Mouse (Mus musculus) limb, embryonic 12.5 days (tissue): ENCODE measurements around the gene Cdk5rap2. TPM values are rescaled to one million over a fixed set of nuclear protein-coding genes. Genes with fewer than 3 reads are reported as not detected.

Source experiments
- ATAC-seq: fragments of 200-750 bp; cut with Nextera tagmentation; 2 replicates; pipeline ENCODE4 v1.8.0; 2017; ENCODE audit warnings: low read depth, moderate TSS enrichment; ENCODE audit not compliant: insufficient number of reproducible peaks, insufficient read depth, low FRiP score, low TSS enrichment
- H3K27ac ChIP-seq: fragments of 300-500 bp; sonication (generic); 2 replicates; pipeline ENCODE4 v1.5.1; 2016; ENCODE audit warnings: mild to moderate bottlenecking, moderate library complexity
- H3K27me3 ChIP-seq: fragments of 300-500 bp; sonication (generic); 2 replicates; pipeline ENCODE4 v1.6.1; 2016; ENCODE audit warnings: mild to moderate bottlenecking, moderate library complexity
- H3K36me3 ChIP-seq: fragments of 300-500 bp; sonication (generic); 2 replicates; pipeline ENCODE4 v1.6.1; 2016; ENCODE audit warnings: mild to moderate bottlenecking, moderate library complexity
- H3K4me1 ChIP-seq: fragments of 300-500 bp; sonication (generic); replicated peaks from 2 replicates; pipeline ENCODE4 v1.6.1; 2016
- H3K4me2 ChIP-seq: fragments of 300-500 bp; sonication (generic); 2 replicates; pipeline ENCODE4 v1.6.1; 2016; ENCODE audit warnings: mild to moderate bottlenecking, moderate library complexity
- H3K4me3 ChIP-seq: fragments of 300-500 bp; sonication (generic); replicated peaks from 2 replicates; pipeline ENCODE4 v1.5.1; 2016; ENCODE audit warnings: mild to moderate bottlenecking
- H3K9ac ChIP-seq: fragments of 300-500 bp; sonication (generic); replicated peaks from 2 replicates; pipeline ENCODE4 v1.6.1; 2016; ENCODE audit warnings: mild to moderate bottlenecking, moderate library complexity
- H3K9me3 ChIP-seq: fragments of 300-500 bp; sonication (generic); 2 replicates; pipeline ENCODE4 v1.6.1; 2016; ENCODE audit warnings: mild to moderate bottlenecking, moderate library complexity
- WGBS: fragments of 180-500 bp; shearing (Covaris S2); methylation state at CpG from one replicate; pipeline ENCODE4 v1.1.7; 2016; 5-methylcytosine and 5-hydroxymethylcytosine counted together
- polyA plus RNA-seq: library from polyadenylated mRNA; unstranded; fragments of >200 nt; fragmentation: Nextera tagmentation; extraction: Ambion mirVana; gene quantifications from 2 replicates; pipeline ENCODE4 v1.2.1, GENCODE M21; 2016

Gene Cdk5rap2
- polyA plus RNA-seq, result 33.7 and 34.4 TPM in 2 replicates

DNA sequence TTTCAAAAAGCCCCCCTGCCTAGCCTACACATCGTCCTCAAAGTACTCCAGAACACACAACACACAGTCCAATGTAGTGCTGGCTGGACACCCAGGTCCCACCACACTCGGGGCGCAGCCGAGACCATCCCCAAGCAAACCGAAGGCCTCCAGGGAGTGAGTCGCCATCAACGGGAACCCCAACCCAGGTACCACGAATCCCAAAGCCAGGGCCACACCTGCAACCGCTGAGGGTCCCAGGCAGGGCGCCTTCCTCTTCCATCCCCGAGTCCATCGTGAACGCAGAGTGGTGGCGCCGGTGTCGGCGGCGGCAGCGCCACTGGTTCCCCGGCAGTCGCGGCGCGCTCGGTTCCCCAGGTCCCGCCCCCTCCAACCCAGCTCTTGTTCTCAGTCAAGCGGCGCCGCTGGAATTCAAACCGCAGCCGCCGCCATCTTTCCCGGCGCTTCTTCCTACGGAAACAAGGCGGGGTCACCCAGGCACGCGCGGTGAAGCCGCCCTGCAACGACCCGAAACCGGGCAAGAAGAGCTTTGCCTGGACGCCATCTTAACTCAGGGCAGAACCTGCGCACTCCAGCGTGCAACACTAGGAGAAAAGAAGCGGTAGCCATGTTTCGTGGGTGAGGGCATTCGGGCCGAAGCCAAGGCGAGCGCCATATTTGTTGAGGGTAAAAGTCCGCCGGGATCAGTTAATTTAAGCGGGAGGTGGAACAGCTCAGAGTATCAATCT lies at the start of gene Cdk5rap2:
TSS of gene Cdk5rap2 (minus strand) at position 450 of the 728 bp plus-strand sequence.
- peak within 1 kb of the TSS; percentile 89 for H3K27ac ChIP-seq
- ATAC-seq, result peak; percentile 98
- H3K9me3 ChIP-seq, result no peaks in the 10 kb centered on the region
- peak within 1 kb of the TSS; percentile 84 for H3K9ac ChIP-seq
- no peaks in the 10 kb centered on the region for H3K27me3 ChIP-seq
- peak within 1 kb of the TSS; percentile 52 for H3K4me2 ChIP-seq
- peaks cover 36% of the 10 kb centered on the region for H3K4me1 ChIP-seq
- H3K36me3 ChIP-seq, result 0 out of 2 replicates have a peak, but pooled peaks cover 2% of the 10 kb centered on the region
- WGBS, result under 1% methylated on average over 55 of the region's 55 CpGs
- peak within 1 kb of the TSS; percentile 75 for H3K4me3 ChIP-seq

DNA sequence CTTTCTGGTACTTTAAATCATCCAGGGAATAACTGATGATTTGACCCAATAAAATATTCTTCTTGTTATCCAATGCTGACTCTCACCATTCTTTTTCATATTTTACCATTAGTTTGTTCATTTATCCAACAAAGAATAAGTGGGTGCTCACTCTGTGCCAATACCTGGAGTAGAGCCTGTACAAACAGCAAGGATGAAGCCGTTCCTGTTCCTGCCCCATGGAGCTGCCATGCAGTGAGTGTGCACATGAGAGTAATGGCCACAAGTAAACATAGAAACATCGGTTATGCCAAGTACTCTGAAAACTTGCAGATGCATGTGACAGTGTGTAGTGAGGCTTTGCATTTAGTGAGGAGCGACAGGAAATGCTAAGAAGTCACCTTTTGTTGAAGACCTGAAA lies 41.9 kb upstream of the Cdk5rap2 start:
- H3K27me3 ChIP-seq, result no peaks in the 10 kb centered on the region
- H3K9me3 ChIP-seq, result no peaks in the 10 kb centered on the region
- H3K4me3 ChIP-seq, result no peak overlapping the region
- H3K27ac ChIP-seq, result no peak overlapping the region
- no peaks in the 10 kb centered on the region for H3K4me1 ChIP-seq
- no peak for ATAC-seq
- WGBS, result 89% methylated on average over 3 of the region's 3 CpGs
- H3K36me3 ChIP-seq, result 0 out of 2 replicates have a peak, but pooled peaks cover 5% of the 10 kb centered on the region
- no peak overlapping the region for H3K9ac ChIP-seq
- no peak overlapping the region for H3K4me2 ChIP-seq

DNA sequence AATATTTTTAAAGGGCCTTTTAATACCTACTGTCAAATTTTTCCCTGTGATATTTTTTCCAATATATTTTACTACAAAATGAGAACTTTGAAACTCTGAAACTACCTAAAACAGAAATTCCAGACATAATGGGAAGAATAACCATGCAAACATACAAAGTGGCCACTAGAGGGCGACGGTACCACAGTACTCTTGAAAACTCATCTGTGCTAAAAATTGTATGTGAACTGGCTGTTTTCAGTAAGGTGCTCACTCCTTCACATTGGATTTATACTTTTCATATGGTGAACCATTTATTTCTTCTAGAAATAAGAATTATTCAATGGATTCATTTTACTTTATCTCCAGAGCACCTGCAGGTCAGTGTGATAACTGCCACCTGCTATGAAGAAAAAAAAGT lies 41.5 kb upstream of the Cdk5rap2 start:
- WGBS, result 0% methylated on average over 2 of the region's 2 CpGs
- no peaks in the 10 kb centered on the region for H3K4me1 ChIP-seq
- H3K36me3 ChIP-seq, result 0 out of 2 replicates have a peak, but pooled peaks cover 5% of the 10 kb centered on the region
- ATAC-seq, result no peak
- no peak overlapping the region for H3K27ac ChIP-seq
- no peaks in the 10 kb centered on the region for H3K27me3 ChIP-seq
- no peak overlapping the region for H3K4me3 ChIP-seq
- no peaks in the 10 kb centered on the region for H3K9me3 ChIP-seq
- H3K9ac ChIP-seq, result no peak overlapping the region
- H3K4me2 ChIP-seq, result no peak overlapping the region

DNA sequence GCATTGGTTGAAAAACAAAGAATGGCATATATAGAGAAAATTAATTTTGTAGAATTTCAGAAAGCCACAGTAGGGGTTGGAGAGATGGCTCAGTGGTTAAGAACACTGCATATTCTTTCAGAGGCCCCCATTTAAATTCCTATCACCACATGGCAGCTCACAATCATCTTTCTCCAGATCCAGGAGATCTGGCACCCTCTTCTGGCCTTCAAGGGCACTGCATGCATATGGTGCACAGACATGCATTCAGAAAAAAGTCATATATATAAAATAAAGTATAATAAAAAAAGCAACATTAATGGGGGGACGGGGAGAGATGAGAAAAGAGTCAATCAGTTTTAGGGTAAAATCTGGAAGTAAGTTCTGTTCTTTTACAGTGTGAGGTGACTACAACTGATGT lies 39.4 kb upstream of the Cdk5rap2 start:
- 0 out of 2 replicates have a peak, but pooled peaks cover 2% of the 10 kb centered on the region for H3K36me3 ChIP-seq
- H3K4me1 ChIP-seq, result no peaks in the 10 kb centered on the region
- WGBS, result 87% methylated on average over 1 of the region's 1 CpGs
- no peak overlapping the region for H3K27ac ChIP-seq
- no peak overlapping the region for H3K4me3 ChIP-seq
- no peak overlapping the region for H3K9ac ChIP-seq
- no peak for ATAC-seq
- H3K27me3 ChIP-seq, result no peaks in the 10 kb centered on the region
- H3K4me2 ChIP-seq, result no peak overlapping the region
- no peaks in the 10 kb centered on the region for H3K9me3 ChIP-seq

DNA sequence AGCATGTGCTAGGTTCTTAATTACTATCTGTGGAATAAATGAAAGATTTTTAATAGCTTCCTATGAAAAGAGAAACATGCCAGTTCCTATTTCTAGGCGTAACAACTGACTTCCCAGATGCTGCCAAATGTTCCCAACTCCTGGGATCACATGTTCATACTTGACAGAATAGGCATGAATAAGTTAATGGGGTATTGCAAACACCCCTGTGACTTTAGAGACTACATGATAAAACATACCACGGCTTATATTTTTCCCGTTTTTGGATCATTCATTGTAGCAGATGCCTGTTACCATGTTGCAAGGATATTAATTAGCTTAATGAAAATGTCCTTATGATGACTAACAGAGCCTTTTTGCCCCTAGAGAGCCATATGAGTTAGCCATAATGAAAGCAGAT lies 36.5 kb upstream of the Cdk5rap2 start:
- no peak overlapping the region for H3K4me3 ChIP-seq
- H3K27me3 ChIP-seq, result no peaks in the 10 kb centered on the region
- no peak overlapping the region for H3K27ac ChIP-seq
- no peaks in the 10 kb centered on the region for H3K36me3 ChIP-seq
- H3K4me1 ChIP-seq, result no peaks in the 10 kb centered on the region
- ATAC-seq, result no peak
- H3K9ac ChIP-seq, result no peak overlapping the region
- WGBS, result 72% methylated on average over 3 of the region's 3 CpGs
- no peaks in the 10 kb centered on the region for H3K9me3 ChIP-seq
- no peak overlapping the region for H3K4me2 ChIP-seq

DNA sequence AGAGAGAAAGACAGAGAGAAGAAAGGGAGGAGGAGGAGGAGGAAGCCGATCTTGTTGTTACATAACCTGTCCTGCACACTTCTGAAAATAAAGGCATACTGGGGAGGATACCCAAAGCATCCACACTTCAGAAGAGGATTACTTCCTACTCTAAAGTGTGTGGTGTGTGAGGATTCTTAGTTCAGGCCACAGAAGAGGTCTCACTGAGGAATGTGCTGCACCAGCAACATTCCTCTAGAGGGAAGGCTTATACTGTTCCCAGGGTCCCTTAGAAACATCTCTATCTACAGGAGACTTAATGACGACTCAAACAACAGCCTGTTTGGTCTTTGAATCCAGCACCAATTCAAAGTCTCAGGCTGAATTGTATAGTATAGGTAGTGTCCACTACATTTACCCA lies 10.0 kb upstream of the Cdk5rap2 start:
- 68% methylated on average over 2 of the region's 2 CpGs for WGBS
- Histone ChIP-seq H3K27ac (no peak overlapping the region), H3K4me2 (no peak overlapping the region), H3K9me3 (no peaks in the 10 kb centered on the region), H3K4me1 (no peaks in the 10 kb centered on the region), H3K4me3 (no peak overlapping the region), H3K9ac (no peak overlapping the region), H3K36me3 (no peaks in the 10 kb centered on the region), H3K27me3 (no peaks in the 10 kb centered on the region)
- no peak for ATAC-seq

DNA sequence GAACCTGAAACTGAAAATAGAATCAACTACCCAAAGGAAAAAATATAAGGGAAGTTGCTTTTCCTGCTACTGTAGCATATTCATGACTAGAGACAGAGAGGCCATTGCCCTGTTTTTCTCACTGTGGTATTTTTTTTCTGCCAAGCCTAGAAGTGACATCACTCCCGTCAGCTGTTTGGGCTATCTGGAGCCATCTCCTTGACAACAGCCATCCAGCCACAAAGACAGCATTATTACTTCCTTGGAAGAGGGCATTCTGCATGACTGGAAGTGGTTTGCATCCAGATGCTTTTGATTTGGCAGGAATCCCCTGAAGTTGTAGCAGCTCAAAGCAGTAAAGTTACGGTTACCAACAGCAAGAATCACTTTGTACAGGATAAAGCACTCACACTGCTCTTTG lies 1.9 kb upstream of the Cdk5rap2 start:
- no peak overlapping the region for H3K4me2 ChIP-seq
- no peaks in the 10 kb centered on the region for H3K36me3 ChIP-seq
- H3K27ac ChIP-seq, result no peak overlapping the region
- no peaks in the 10 kb centered on the region for H3K9me3 ChIP-seq
- no peaks in the 10 kb centered on the region for H3K27me3 ChIP-seq
- ATAC-seq, result no peak
- H3K4me3 ChIP-seq, result no peak overlapping the region
- H3K4me1 ChIP-seq, result peaks cover 31% of the 10 kb centered on the region
- WGBS, result 30% methylated on average over 2 of the region's 2 CpGs
- H3K9ac ChIP-seq, result no peak overlapping the region

DNA sequence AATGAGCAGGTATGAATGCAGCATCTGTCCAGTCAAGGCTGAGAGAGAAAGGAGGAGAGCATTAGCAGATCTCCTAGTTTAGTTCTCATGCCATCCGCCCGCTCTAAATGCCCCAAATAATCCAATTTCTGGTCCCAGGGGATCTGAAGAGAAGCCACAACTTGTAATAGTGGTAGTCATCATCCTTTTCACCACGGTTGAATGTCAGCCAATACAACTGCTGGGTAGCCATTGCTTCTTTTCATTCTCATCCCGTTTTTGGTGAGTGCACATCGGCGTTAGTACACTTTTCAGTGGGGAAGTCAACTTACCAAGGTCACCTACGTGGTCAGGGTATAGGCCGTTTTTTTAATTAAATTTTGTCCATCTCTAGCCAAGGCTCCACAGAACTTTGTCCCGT lies 787 bp downstream of the Cdk5rap2 start:
- peak overlapping the region; percentile 84 for H3K9ac ChIP-seq
- H3K4me3 ChIP-seq, result peak overlapping the region; percentile 75
- 27% methylated on average over 9 of the region's 9 CpGs for WGBS
- peaks cover 36% of the 10 kb centered on the region for H3K4me1 ChIP-seq
- H3K4me2 ChIP-seq, result peak overlapping the region; percentile 52
- no peak for ATAC-seq
- 0 out of 2 replicates have a peak, but pooled peaks cover 4% of the 10 kb centered on the region for H3K36me3 ChIP-seq
- H3K27me3 ChIP-seq, result no peaks in the 10 kb centered on the region
- no peaks in the 10 kb centered on the region for H3K9me3 ChIP-seq
- H3K27ac ChIP-seq, result no peak overlapping the region

DNA sequence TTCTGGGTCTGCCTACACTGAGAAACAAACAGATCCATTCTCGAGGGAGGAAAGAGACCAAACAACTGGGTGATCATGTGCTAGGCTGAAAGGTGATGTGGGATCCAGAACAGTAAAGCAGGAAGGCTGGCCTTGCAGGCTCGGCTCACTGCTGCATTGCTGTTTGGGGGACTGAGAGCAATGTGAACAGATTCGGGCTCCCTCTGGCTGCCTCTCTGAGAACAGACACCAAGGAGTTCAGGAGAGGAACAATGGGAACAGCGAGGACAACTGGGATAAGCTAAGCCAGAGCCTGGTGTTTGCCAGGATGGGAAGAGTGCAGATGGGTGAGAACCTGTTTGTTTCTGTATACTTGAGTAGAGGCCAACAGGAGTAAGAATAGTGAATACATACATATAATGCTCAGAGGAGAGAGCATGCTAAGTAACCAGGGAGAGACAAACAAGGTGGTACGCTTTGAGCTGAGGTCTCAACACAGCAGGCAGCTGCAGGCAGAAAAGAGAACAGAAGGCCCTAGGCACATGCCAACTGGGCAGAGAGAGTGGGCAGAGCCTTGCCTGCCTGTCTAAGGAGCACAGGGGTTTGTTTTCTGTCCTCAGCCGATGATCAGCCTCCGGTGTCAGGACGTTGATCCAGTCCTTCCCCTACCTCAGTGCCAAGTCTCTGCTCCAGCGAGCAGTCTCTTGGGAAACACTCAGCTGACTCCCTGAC lies 8.0 kb downstream of the Cdk5rap2 start:
- Histone ChIP-seq H3K9me3 (no peaks in the 10 kb centered on the region), H3K4me1 (0 out of 2 replicates have a peak, but pooled peaks cover 7% of the 10 kb centered on the region), H3K9ac (no peak overlapping the region), H3K4me3 (no peak overlapping the region), H3K27me3 (no peaks in the 10 kb centered on the region), H3K27ac (no peak overlapping the region), H3K4me2 (no peak overlapping the region), H3K36me3 (peaks cover 59% of the 10 kb centered on the region)
- 81% methylated on average over 9 of the region's 9 CpGs for WGBS
- ATAC-seq, result no peak

DNA sequence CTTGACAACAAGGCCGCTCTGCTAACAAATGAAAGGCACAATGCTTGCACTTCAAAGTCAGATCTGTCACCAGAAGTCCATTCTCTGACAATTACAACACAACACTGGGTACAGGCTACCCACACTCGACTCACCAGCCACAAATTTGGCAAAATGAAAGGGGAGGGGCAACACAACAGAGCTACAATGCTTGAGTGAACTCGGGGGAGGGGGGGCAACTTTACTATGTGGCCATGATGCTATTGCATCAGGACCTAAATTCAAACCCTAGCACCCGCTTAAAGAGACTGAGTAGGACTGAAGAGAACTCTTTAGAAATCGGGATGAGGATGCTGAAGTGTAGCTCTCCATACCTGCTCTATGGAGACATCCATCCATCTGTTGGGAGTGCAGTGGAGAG lies 10.8 kb downstream of the Cdk5rap2 start:
- Histone ChIP-seq H3K4me2 (no peak overlapping the region), H3K36me3 (peaks cover 54% of the 10 kb centered on the region), H3K27me3 (no peaks in the 10 kb centered on the region), H3K9me3 (no peaks in the 10 kb centered on the region), H3K4me1 (peaks cover 11% of the 10 kb centered on the region; the same call in 1 of the 2 replicates), H3K4me3 (no peak overlapping the region), H3K27ac (no peak overlapping the region), H3K9ac (no peak overlapping the region)
- no peak for ATAC-seq
- 83% methylated on average over 5 of the region's 5 CpGs for WGBS

DNA sequence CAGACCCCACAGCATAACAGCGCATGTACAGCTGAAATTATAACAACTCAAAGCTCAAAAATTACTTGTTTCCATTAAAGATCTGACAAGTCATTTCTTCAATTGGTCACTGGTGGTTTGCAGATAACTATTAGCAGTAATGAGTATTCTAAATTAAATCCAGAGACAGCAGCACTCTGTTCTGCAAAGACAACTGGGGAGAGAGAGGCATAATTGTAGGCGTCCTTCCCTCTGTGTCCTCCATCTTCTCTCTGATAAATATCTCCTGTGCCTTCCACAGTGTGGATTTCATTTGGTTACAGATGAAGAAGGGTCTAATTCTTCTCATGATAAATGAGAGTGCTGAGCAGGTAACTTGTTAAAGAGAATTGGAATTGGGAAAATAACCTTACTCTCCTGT lies 11.2 kb downstream of the Cdk5rap2 start:
- Histone ChIP-seq H3K4me3 (no peak overlapping the region), H3K4me2 (no peak overlapping the region), H3K27ac (no peak overlapping the region), H3K4me1 (peaks cover 11% of the 10 kb centered on the region; the same call in 1 of the 2 replicates), H3K27me3 (no peaks in the 10 kb centered on the region), H3K36me3 (peaks cover 57% of the 10 kb centered on the region), H3K9ac (no peak overlapping the region), H3K9me3 (no peaks in the 10 kb centered on the region)
- ATAC-seq, result no peak
- 81% methylated on average over 2 of the region's 2 CpGs for WGBS
